Mouse (Mus musculus) right cerebral cortex, postnatal 36 days (tissue): ENCODE data around the gene Gga2.

Source experiments
- DNase-seq, 2 experiments: peaks; one replicate each; pipeline ENCODE4 v3.0.0; 2022; ENCODE audit warnings: low spot score in 2 of 2, mixed read lengths in 1 of 2

Gene Gga2

GRCm38 (mm10) chr7:121936861-121937630 lies 84.0 kb downstream of the Gga2 start:
- no peak for DNase-seq
